Mouse (Mus musculus): ENCODE results near the gene Hyal3.

Gene Hyal3

GRCm38 (mm10) chr9:107580501-107581317 is at the start of gene Hyal3:
Hyal3 (plus strand) TSS chr9:107580818.
- DNase-seq (ENCODE audit: low spot score), result peak; percentile 82

GRCm38 (mm10) chr9:107533791-107534407 is 46.7 kb upstream of the Hyal3 start, which contains the start of gene Tmem115:
Tmem115 (plus strand) TSS chr9:107533945.
- DNase-seq (ENCODE audit: low spot score), result peak; percentile 90

- DNase-seq (ENCODE audit: low spot score), result no peak
These were observed 46.0 kb upstream of the Hyal3 start for GRCm38 (mm10) chr9:107534408-107535202.

GRCm38 (mm10) chr9:107538231-107538630 is 42.4 kb upstream of the Hyal3 start:
- no peak for DNase-seq (ENCODE audit: low spot score)

GRCm38 (mm10) chr9:107538711-107539110 is 41.9 kb upstream of the Hyal3 start:
- DNase-seq (ENCODE audit: low spot score), result no peak

- no peak for DNase-seq (ENCODE audit: low spot score)
These were observed 40.7 kb upstream of the Hyal3 start for GRCm38 (mm10) chr9:107539940-107540339.

GRCm38 (mm10) chr9:107540420-107540819 is 40.2 kb upstream of the Hyal3 start:
- DNase-seq (ENCODE audit: low spot score), result no peak

- DNase-seq (ENCODE audit: low spot score), result no peak
These were observed 39.6 kb upstream of the Hyal3 start for GRCm38 (mm10) chr9:107541005-107541404.

GRCm38 (mm10) chr9:107541474-107542351 is 38.9 kb upstream of the Hyal3 start, which contains the start of the genes Cyb561d2 and Nprl2:
Cyb561d2 (minus strand) TSS chr9:107542193.
Nprl2 (plus strand) TSS chr9:107542226.
- peak; percentile 83 for DNase-seq (ENCODE audit: low spot score)

GRCm38 (mm10) chr9:107542352-107542686 is 38.3 kb upstream of the Hyal3 start:
- no peak for DNase-seq (ENCODE audit: low spot score)

- DNase-seq (ENCODE audit: low spot score), result no peak
These were observed 37.9 kb upstream of the Hyal3 start for GRCm38 (mm10) chr9:107542721-107543120.

GRCm38 (mm10) chr9:107543299-107543698 is 37.3 kb upstream of the Hyal3 start:
- DNase-seq (ENCODE audit: low spot score), result no peak

GRCm38 (mm10) chr9:107544196-107544700 is 36.4 kb upstream of the Hyal3 start:
- no peak for DNase-seq (ENCODE audit: low spot score)

- DNase-seq (ENCODE audit: low spot score), result no peak
These were observed 35.9 kb upstream of the Hyal3 start for GRCm38 (mm10) chr9:107544729-107545128.

- no peak for DNase-seq (ENCODE audit: low spot score)
These were observed 35.4 kb upstream of the Hyal3 start for GRCm38 (mm10) chr9:107545199-107545598.

- DNase-seq (ENCODE audit: low spot score), result peak; percentile 78
These were observed 35.0 kb upstream of the Hyal3 start for GRCm38 (mm10) chr9:107545602-107546001.

- no peak for DNase-seq (ENCODE audit: low spot score)
These were observed 33.6 kb upstream of the Hyal3 start, which contains the start of gene Zmynd10 for GRCm38 (mm10) chr9:107547026-107547425. Zmynd10 (plus strand) TSS chr9:107547298.

- DNase-seq (ENCODE audit: low spot score), result no peak
These were observed 32.7 kb upstream of the Hyal3 start for GRCm38 (mm10) chr9:107547957-107548356.

GRCm38 (mm10) chr9:107548820-107549219 is 31.8 kb upstream of the Hyal3 start:
- no peak for DNase-seq (ENCODE audit: low spot score)

- no peak for DNase-seq (ENCODE audit: low spot score)
These were observed 31.1 kb upstream of the Hyal3 start for GRCm38 (mm10) chr9:107549297-107550074.

All from layer of hippocampus, adult 9-10 months (tissue).